Mouse (Mus musculus): ENCODE data around the gene Xxylt1. TPM values are rescaled to one million over a fixed set of nuclear protein-coding genes. Genes with fewer than 3 reads are reported as not detected.
A peak's percentile ranks its signal among the peaks of the same experiment; 100 is the strongest.

Xxylt1 gene
- polyA plus RNA-seq, 1 experiment from 2014 or later, result 18.1 TPM

GRCm38 (mm10) chr16:31080573-31081051, 620 bp downstream of the Xxylt1 start:
- DNase-seq (ENCODE audit: low spot score) (peak; percentile 63), ATAC-seq (ENCODE audit: low FRiP score) (peak; percentile 62)
- Histone ChIP-seq H3K27ac (peak overlapping the region; percentile 86), H3K27me3 (ENCODE audit: control insufficient read depth, insufficient read depth, low read length) (no peaks in the 10 kb centered on the region), H3K9me3 (ENCODE audit: control insufficient read depth, low read length) (no peaks in the 10 kb centered on the region), H3K4me3 (replicated peaks; ENCODE audit: low read length) (peak overlapping the region; percentile 82), H3K36me3 (replicated peaks; ENCODE audit: control insufficient read depth, insufficient read depth) (no peaks in the 10 kb centered on the region), H3K4me2 (replicated peaks) (peak overlapping the region; percentile 80), H3K9ac (peak overlapping the region; percentile 76), H3K4me1 (replicated peaks; ENCODE audit: control insufficient read depth, insufficient read depth, low read length) (peaks cover 10% of the 10 kb centered on the region)
- under 1% methylated on average over 36 of the region's 36 CpGs for WGBS

DNA sequence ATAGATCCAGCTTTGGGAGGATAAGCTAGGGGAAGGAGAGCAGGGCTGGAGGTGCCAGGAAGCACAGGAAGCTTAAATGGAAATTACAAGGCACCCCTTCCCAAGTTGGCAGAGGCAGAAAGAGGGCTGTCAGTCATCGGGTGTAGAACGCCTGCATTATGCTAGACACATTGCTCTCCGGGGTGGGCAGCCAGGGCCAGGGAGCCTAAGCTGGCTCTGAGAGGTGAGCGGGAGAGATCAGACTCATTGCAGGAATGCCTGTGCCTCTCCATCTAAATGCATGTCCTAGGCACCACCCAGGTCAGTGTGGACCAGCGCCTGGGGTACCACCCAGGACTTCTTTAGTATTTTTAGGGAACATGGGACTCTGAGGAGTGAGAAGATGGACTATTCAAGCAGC, 3.8 kb downstream of the Xxylt1 start:
- Histone ChIP-seq H3K36me3 (replicated peaks; ENCODE audit: control insufficient read depth, insufficient read depth) (no peaks in the 10 kb centered on the region), H3K4me2 (replicated peaks) (no peak overlapping the region), H3K9ac (no peak overlapping the region), H3K4me1 (replicated peaks; ENCODE audit: control insufficient read depth, insufficient read depth, low read length) (peaks cover 10% of the 10 kb centered on the region), H3K27me3 (ENCODE audit: control insufficient read depth, insufficient read depth, low read length) (no peaks in the 10 kb centered on the region), H3K27ac (no peak overlapping the region), H3K9me3 (ENCODE audit: control insufficient read depth, low read length) (no peaks in the 10 kb centered on the region), H3K4me3 (replicated peaks; ENCODE audit: low read length) (no peak overlapping the region)
- ATAC-seq (ENCODE audit: low FRiP score) (no peak), DNase-seq (ENCODE audit: low spot score) (no peak)
- 95% methylated on average over 5 of the region's 5 CpGs for WGBS

DNA sequence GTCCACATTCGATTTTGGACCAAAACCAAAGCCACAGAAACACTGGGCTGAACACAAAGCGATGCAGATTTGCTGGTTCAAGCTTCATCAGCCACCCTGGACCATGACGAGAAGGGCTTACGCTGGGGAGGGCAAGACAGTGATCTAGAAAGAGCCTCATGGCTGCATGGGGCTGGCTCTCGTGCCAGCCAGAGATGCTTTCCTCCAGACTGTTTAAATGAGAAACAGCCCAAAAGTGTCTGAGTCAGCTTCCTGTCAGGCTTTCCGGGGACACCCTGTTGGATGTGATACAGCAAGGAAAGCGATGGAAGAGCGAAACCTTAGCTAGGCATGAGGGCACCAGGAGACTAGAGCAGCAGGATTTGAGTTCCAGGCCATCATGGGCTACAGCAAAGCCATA, 4.8 kb downstream of the Xxylt1 start:
- ATAC-seq (ENCODE audit: low FRiP score), result no peak
- H3K4me3 ChIP-seq (replicated peaks; ENCODE audit: low read length), result no peak overlapping the region
- no peak overlapping the region for H3K27ac ChIP-seq
- H3K4me1 ChIP-seq (replicated peaks; ENCODE audit: control insufficient read depth, insufficient read depth, low read length), result peaks cover 10% of the 10 kb centered on the region
- no peaks in the 10 kb centered on the region for H3K9me3 ChIP-seq (ENCODE audit: control insufficient read depth, low read length)
- no peak for DNase-seq (ENCODE audit: low spot score)
- no peak overlapping the region for H3K9ac ChIP-seq
- 89% methylated on average over 8 of the region's 8 CpGs for WGBS
- H3K27me3 ChIP-seq (ENCODE audit: control insufficient read depth, insufficient read depth, low read length), result no peaks in the 10 kb centered on the region
- no peaks in the 10 kb centered on the region for H3K36me3 ChIP-seq (replicated peaks; ENCODE audit: control insufficient read depth, insufficient read depth)
- no peak overlapping the region for H3K4me2 ChIP-seq (replicated peaks)

GRCm38 (mm10) chr16:31074324-31074908, 6.8 kb downstream of the Xxylt1 start:
- H3K27me3 ChIP-seq (ENCODE audit: control insufficient read depth, insufficient read depth, low read length), result no peaks in the 10 kb centered on the region
- no peaks in the 10 kb centered on the region for H3K9me3 ChIP-seq (ENCODE audit: control insufficient read depth, low read length)
- ATAC-seq (ENCODE audit: low FRiP score) (no peak), DNase-seq (ENCODE audit: low spot score) (no peak)
- no peaks in the 10 kb centered on the region for H3K36me3 ChIP-seq (replicated peaks; ENCODE audit: control insufficient read depth, insufficient read depth)
- 86% methylated on average over 3 of the region's 3 CpGs for WGBS
- peaks cover 2% of the 10 kb centered on the region for H3K4me1 ChIP-seq (replicated peaks; ENCODE audit: control insufficient read depth, insufficient read depth, low read length)
- no peak overlapping the region for H3K9ac ChIP-seq
- H3K4me3 ChIP-seq (replicated peaks; ENCODE audit: low read length), result no peak overlapping the region
- H3K27ac ChIP-seq, result no peak overlapping the region
- H3K4me2 ChIP-seq (replicated peaks), result no peak overlapping the region

DNA sequence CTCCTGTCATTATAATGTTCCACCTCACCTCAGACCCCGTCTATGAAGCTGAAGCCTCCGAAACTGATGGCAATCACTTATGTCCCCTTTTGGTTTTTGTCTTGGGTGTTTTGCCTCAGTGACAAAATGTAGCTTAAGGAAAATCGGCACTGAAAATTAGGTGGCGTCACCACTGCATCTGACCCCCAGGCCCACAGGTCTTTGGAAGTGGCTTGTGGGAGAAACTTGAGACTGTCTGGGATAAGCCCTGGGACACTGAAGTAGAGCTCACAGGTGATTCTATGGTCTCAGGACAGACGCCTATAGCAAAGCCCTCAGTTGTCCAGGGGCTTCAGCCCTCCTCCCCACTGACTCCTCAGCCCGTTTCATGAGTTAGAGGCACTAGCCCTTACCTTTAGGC, 9.5 kb downstream of the Xxylt1 start:
- Histone ChIP-seq H3K9ac (no peak overlapping the region), H3K9me3 (ENCODE audit: control insufficient read depth, low read length) (no peaks in the 10 kb centered on the region), H3K4me3 (replicated peaks; ENCODE audit: low read length) (no peak overlapping the region), H3K4me2 (replicated peaks) (no peak overlapping the region), H3K36me3 (replicated peaks; ENCODE audit: control insufficient read depth, insufficient read depth) (no peaks in the 10 kb centered on the region), H3K4me1 (replicated peaks; ENCODE audit: control insufficient read depth, insufficient read depth, low read length) (no peaks in the 10 kb centered on the region), H3K27ac (no peak overlapping the region), H3K27me3 (ENCODE audit: control insufficient read depth, insufficient read depth, low read length) (no peaks in the 10 kb centered on the region)
- 91% methylated on average over 6 of the region's 6 CpGs for WGBS
- no peak for DNase-seq (ENCODE audit: low spot score)
- no peak for ATAC-seq (ENCODE audit: low FRiP score)

DNA sequence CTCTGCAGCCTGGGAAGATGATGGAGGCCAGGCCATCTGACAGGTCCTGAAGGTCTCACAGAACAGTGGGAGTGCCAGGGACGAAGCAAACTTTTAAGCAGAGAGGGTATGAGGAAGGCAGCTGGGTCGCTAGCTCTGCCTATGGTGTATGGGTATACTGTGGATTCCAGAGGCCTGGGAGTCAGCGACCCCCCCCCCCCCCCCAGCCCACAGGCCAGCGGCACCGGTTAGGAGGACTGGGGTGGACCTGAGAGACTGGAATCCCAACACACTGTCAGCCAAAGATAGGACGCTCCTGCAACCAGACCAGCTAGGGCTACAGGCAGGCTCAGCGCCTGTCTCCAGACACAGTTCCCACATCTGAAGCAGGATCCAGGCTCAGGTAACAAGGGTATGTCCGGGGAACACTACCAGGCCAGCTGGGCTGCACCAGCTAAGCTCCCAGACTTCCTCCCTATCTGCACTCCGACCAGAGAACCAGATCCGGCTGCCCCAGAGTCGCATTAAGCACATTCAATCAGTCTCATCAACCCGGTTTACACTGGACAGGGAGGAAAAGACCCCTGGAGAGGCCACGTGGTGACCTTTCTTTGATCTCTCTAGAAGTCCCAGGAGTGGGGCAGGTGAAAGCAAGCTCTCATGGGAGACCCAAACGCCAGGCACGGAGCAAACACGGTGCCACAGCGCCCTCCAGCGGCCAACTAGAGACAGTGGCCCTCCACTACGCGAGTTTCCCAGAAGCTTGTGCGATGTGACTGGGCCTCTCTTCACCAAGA, 10.7 kb downstream of the Xxylt1 start:
- Histone ChIP-seq H3K9ac (no peak overlapping the region), H3K4me3 (replicated peaks; ENCODE audit: low read length) (no peak overlapping the region), H3K9me3 (ENCODE audit: control insufficient read depth, low read length) (no peaks in the 10 kb centered on the region), H3K4me2 (replicated peaks) (peak overlapping the region; percentile 25), H3K36me3 (replicated peaks; ENCODE audit: control insufficient read depth, insufficient read depth) (no peaks in the 10 kb centered on the region), H3K27me3 (ENCODE audit: control insufficient read depth, insufficient read depth, low read length) (no peaks in the 10 kb centered on the region), H3K27ac (no peak overlapping the region), H3K4me1 (replicated peaks; ENCODE audit: control insufficient read depth, insufficient read depth, low read length) (no peaks in the 10 kb centered on the region)
- DNase-seq (ENCODE audit: low spot score) (peak; percentile 82), ATAC-seq (ENCODE audit: low FRiP score) (peak; percentile 67)
- WGBS, result 15% methylated on average over 18 of the region's 21 CpGs

DNA sequence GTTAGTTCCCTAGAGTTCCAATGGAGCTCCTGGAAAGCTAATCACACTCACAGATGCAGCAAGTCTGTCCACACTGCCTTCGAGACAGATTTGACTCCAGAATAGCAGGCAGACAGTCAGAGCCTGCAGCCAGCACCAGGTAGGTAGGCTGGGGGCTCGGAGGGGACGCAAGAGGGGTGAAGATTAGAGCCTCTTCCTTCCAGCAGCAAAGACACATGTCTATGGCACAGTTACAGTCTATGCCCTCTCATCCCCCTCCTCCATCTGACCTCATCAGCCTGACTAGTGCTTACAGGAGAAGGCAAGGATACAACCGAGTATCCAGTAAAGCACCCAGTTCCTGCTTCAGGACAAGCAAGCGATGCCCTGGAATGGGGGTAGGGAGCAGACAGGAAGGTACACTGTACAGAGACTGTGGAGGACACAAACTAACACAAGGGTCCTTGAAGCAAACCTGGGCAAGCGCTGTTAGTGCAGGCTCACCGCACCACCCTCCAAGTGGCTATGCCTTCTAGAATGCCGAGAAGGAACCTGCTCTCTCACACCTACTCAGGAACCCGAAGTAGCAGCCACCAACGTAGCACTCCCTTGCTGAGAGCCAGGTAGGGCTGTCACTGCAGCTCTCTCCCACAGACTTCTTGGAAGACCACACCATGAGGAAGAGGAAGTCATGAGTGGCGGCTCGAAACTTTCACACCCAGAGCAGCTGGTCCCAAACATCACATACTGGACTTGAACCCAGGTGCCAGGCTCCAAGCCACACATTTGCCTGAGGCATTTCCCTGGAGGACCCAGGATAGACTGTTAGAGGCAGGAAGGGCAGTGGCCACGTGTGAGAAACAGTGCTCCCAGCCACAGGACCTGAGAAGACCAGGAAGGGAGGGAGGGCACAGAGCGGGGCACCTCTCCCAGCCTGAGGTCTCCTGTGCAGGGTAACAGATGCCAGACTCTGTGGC, 11.7 kb downstream of the Xxylt1 start:
- Histone ChIP-seq H3K9ac (no peak overlapping the region), H3K9me3 (ENCODE audit: control insufficient read depth, low read length) (no peaks in the 10 kb centered on the region), H3K4me2 (replicated peaks) (no peak overlapping the region), H3K4me1 (replicated peaks; ENCODE audit: control insufficient read depth, insufficient read depth, low read length) (no peaks in the 10 kb centered on the region), H3K27me3 (ENCODE audit: control insufficient read depth, insufficient read depth, low read length) (no peaks in the 10 kb centered on the region), H3K27ac (no peak overlapping the region), H3K4me3 (replicated peaks; ENCODE audit: low read length) (no peak overlapping the region), H3K36me3 (replicated peaks; ENCODE audit: control insufficient read depth, insufficient read depth) (no peaks in the 10 kb centered on the region)
- DNase-seq (ENCODE audit: low spot score), result no peak
- whole genome bisulfite sequencing, result 85% methylated on average over 14 of the region's 14 CpGs
- no peak for ATAC-seq (ENCODE audit: low FRiP score)

DNA sequence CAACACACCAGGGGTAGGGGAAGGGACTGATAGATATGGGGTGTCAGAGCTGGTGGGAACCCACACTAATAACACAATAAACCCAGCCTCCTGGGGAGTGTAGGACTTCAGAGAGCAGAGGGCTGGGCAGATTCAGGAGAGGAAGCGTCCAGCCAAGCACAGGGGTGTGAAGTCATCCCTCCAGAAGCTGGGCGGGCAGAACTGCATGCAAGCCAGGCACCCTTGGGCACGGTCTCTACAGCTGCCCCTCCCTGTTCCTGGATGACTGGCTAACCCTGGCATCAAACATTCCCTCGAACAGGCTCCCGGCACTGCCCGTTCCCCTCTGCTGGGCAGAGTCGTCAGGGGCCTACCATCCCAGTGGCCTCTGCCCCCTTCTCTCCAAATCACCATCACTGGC, 13.0 kb downstream of the Xxylt1 start:
- ATAC-seq (ENCODE audit: low FRiP score) (no peak), DNase-seq (ENCODE audit: low spot score) (no peak)
- Histone ChIP-seq H3K27me3 (ENCODE audit: control insufficient read depth, insufficient read depth, low read length) (no peaks in the 10 kb centered on the region), H3K9me3 (ENCODE audit: control insufficient read depth, low read length) (no peaks in the 10 kb centered on the region), H3K36me3 (replicated peaks; ENCODE audit: control insufficient read depth, insufficient read depth) (no peaks in the 10 kb centered on the region), H3K27ac (no peak overlapping the region), H3K4me2 (replicated peaks) (no peak overlapping the region), H3K4me1 (replicated peaks; ENCODE audit: control insufficient read depth, insufficient read depth, low read length) (no peaks in the 10 kb centered on the region), H3K4me3 (replicated peaks; ENCODE audit: low read length) (no peak overlapping the region), H3K9ac (no peak overlapping the region)
- WGBS, result 89% methylated on average over 7 of the region's 7 CpGs

All from hindbrain, embryonic 14.5 days (tissue).